Mouse (Mus musculus) olfactory bulb, adult 2 months (tissue): Measurements from ENCODE around the gene Inhbb.

Experiments
- CTCF ChIP-seq: fragments of 200-500 bp; IDR thresholded peaks from 2 replicates; pipeline ENCODE4 v1.5.1; 2012; ENCODE audit warnings: low read depth, mild to moderate bottlenecking, low read length, moderate library complexity; ENCODE audit not compliant: insufficient read depth
- POLR2A ChIP-seq: fragments of 200-500 bp; IDR thresholded peaks from 2 replicates; pipeline ENCODE4 v1.6.1; 2012; ENCODE audit warnings: mild to moderate bottlenecking, low read depth, low read length, moderate library complexity; ENCODE audit not compliant: insufficient read depth

DNA sequence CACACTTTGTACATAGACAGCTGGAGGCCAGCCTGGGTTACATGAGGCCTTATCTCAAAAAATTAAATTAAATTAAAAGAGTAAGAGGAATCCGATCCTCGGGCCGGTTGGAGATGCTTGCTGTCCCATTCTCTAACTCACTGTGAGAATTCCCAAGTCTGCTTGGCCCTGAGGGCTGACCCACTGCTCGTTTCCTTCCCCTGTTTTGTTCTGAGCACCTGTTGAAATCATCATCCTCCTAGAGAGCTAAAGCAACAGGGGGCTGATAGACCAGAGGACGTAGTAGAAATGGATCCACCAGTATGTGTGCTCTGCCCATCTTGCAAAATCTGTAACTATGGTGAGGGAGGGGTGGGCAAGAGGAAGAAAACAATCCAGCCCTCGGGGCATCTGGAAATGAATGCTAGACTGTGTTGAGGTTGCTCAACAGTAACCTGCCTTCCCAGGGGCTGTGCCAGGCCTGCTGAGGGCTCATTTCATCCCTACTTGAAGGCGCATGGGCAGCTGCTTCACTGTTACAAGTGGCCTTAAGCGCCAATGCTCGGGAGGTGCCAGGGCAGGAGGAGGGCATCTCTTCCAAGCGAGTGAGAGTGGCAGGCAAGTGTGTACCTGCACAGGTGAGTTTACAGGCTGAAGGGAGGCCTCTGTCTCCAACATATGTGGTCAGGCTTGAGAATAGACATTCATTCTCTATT lies 28.8 kb upstream of the Inhbb start:
- TF ChIP-seq POLR2A (no peak), CTCF (no peak)
